Mouse (Mus musculus): ENCODE results near the gene Acot2. TPM values are rescaled to one million over a fixed set of nuclear protein-coding genes. Genes with fewer than 3 reads are reported as not detected.
"Not testable (repeated sequence)": the region's sequence is repeated elsewhere in the genome, so short reads cannot be mapped to it uniquely, and the experiment has no call there.

Acot2 gene
- polyA plus RNA-seq, 1 experiment from 2014 or later, result 22.5 TPM

DNA sequence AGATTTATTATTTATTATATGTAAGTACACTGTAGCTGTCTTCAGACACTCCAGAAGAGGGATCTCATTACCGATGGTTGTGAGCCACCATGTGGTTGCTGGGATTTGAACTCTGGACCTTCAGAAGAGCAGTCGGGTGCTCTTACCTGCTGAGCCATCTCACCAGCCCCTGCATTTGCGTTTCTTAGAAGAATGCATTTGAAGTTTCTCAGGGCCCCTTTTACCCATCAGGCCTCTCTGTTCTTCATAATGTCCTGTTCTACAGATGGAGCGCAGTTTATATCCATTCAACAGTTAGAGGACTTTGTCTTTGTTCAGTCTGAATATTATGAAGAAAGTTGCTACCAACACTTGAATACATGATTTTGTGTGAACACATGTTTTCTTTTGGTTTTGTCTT lies 34.6 kb downstream of the Acot2 start:
- not testable (repeated sequence) for H3K4me1 ChIP-seq (replicated peaks; ENCODE audit: control insufficient read depth, insufficient read depth, low read length); DNase-seq (ENCODE audit: low spot score); H3K9ac ChIP-seq (ENCODE audit: low read depth, low read length); H3K27ac ChIP-seq (ENCODE audit: low read depth, low read length); ATAC-seq (replicated peaks; ENCODE audit: low FRiP score); H3K4me3 ChIP-seq (ENCODE audit: low read depth, low read length); H3K27me3 ChIP-seq (replicated peaks; ENCODE audit: control insufficient read depth, insufficient read depth, low read length); H3K9me3 ChIP-seq (ENCODE audit: control insufficient read depth, low read length); H3K4me2 ChIP-seq; H3K36me3 ChIP-seq (ENCODE audit: control insufficient read depth, insufficient read depth, low read length)
- 91% methylated on average over 4 of the region's 4 CpGs for WGBS

- Histone ChIP-seq H3K9ac (ENCODE audit: low read depth, low read length) (no peak overlapping the region), H3K4me1 (replicated peaks; ENCODE audit: control insufficient read depth, insufficient read depth, low read length) (no peaks in the 10 kb centered on the region), H3K36me3 (ENCODE audit: control insufficient read depth, insufficient read depth, low read length) (no peaks in the 10 kb centered on the region), H3K4me2 (no peak overlapping the region), H3K27me3 (replicated peaks; ENCODE audit: control insufficient read depth, insufficient read depth, low read length) (no peaks in the 10 kb centered on the region), H3K27ac (ENCODE audit: low read depth, low read length) (no peak overlapping the region), H3K9me3 (ENCODE audit: control insufficient read depth, low read length) (no peaks in the 10 kb centered on the region), H3K4me3 (ENCODE audit: low read depth, low read length) (no peak overlapping the region)
- ATAC-seq (replicated peaks; ENCODE audit: low FRiP score), result no peak
- WGBS, result 72% methylated on average over 9 of the region's 9 CpGs
- no peak for DNase-seq (ENCODE audit: low spot score)
These were observed 35.5 kb downstream of the Acot2 start for GRCm38 (mm10) chr12:84023052-84023745.

DNA sequence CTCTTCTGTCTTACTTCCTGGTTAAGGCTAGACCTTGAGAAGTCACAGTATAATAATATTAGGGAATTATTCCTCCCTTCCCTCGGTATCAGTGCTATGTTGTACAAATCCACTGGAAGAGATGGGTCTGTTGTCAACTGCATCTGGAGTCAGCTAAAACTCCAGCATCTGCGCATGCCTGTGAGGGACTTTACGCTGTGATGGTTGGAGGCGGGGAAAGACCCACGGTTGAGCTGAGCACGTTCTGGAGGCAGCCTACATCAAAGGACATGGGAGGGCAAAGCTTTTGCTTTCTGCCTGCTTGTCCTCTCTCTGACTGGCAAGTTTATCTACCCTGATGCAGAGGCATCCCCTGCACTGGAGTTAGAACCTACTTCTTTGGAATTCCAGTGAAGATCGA lies 38.2 kb downstream of the Acot2 start:
- H3K9ac ChIP-seq (ENCODE audit: low read depth, low read length), result no peak overlapping the region
- no peaks in the 10 kb centered on the region for H3K4me1 ChIP-seq (replicated peaks; ENCODE audit: control insufficient read depth, insufficient read depth, low read length)
- no peaks in the 10 kb centered on the region for H3K9me3 ChIP-seq (ENCODE audit: control insufficient read depth, low read length)
- H3K4me2 ChIP-seq, result no peak overlapping the region
- no peaks in the 10 kb centered on the region for H3K36me3 ChIP-seq (ENCODE audit: control insufficient read depth, insufficient read depth, low read length)
- no peaks in the 10 kb centered on the region for H3K27me3 ChIP-seq (replicated peaks; ENCODE audit: control insufficient read depth, insufficient read depth, low read length)
- no peak overlapping the region for H3K27ac ChIP-seq (ENCODE audit: low read depth, low read length)
- WGBS, result 83% methylated on average over 7 of the region's 7 CpGs
- ATAC-seq (replicated peaks; ENCODE audit: low FRiP score) (no peak), DNase-seq (ENCODE audit: low spot score) (no peak)
- H3K4me3 ChIP-seq (ENCODE audit: low read depth, low read length), result no peak overlapping the region

GRCm38 (mm10) chr12:84028328-84028727 lies 40.7 kb downstream of the Acot2 start:
- not testable (repeated sequence) for H3K4me3 ChIP-seq (ENCODE audit: low read depth, low read length); H3K36me3 ChIP-seq (ENCODE audit: control insufficient read depth, insufficient read depth, low read length); H3K9me3 ChIP-seq (ENCODE audit: control insufficient read depth, low read length); ATAC-seq (replicated peaks; ENCODE audit: low FRiP score); H3K4me1 ChIP-seq (replicated peaks; ENCODE audit: control insufficient read depth, insufficient read depth, low read length); H3K4me2 ChIP-seq; H3K9ac ChIP-seq (ENCODE audit: low read depth, low read length); DNase-seq (ENCODE audit: low spot score); H3K27me3 ChIP-seq (replicated peaks; ENCODE audit: control insufficient read depth, insufficient read depth, low read length); H3K27ac ChIP-seq (ENCODE audit: low read depth, low read length)
- 67% methylated on average over 3 of the region's 3 CpGs for WGBS

GRCm38 (mm10) chr12:84029043-84029442 lies 41.4 kb downstream of the Acot2 start:
- not testable (repeated sequence) for H3K27ac ChIP-seq (ENCODE audit: low read depth, low read length); DNase-seq (ENCODE audit: low spot score); H3K36me3 ChIP-seq (ENCODE audit: control insufficient read depth, insufficient read depth, low read length); H3K4me3 ChIP-seq (ENCODE audit: low read depth, low read length); H3K9ac ChIP-seq (ENCODE audit: low read depth, low read length); ATAC-seq (replicated peaks; ENCODE audit: low FRiP score); H3K4me2 ChIP-seq; H3K4me1 ChIP-seq (replicated peaks; ENCODE audit: control insufficient read depth, insufficient read depth, low read length); H3K27me3 ChIP-seq (replicated peaks; ENCODE audit: control insufficient read depth, insufficient read depth, low read length); H3K9me3 ChIP-seq (ENCODE audit: control insufficient read depth, low read length)
- 94% methylated on average over 1 of the region's 1 CpGs for WGBS

- 0 out of 2 replicates have a peak, but pooled peaks have one; percentile 36 for ATAC-seq (replicated peaks; ENCODE audit: low FRiP score)
- no peaks in the 10 kb centered on the region for H3K4me1 ChIP-seq (replicated peaks; ENCODE audit: control insufficient read depth, insufficient read depth, low read length)
- WGBS, result 63% methylated on average over 4 of the region's 4 CpGs
These were observed 43.1 kb downstream of the Acot2 start for GRCm38 (mm10) chr12:84030659-84031332.

GRCm38 (mm10) chr12:84032854-84033253 lies 45.2 kb downstream of the Acot2 start:
- ATAC-seq (replicated peaks; ENCODE audit: low FRiP score) (no peak), DNase-seq (ENCODE audit: low spot score) (no peak)
- H3K27ac ChIP-seq (ENCODE audit: low read depth, low read length), result no peak overlapping the region
- H3K9ac ChIP-seq (ENCODE audit: low read depth, low read length), result no peak overlapping the region
- 75% methylated on average over 4 of the region's 4 CpGs for WGBS
- H3K36me3 ChIP-seq (ENCODE audit: control insufficient read depth, insufficient read depth, low read length), result no peaks in the 10 kb centered on the region
- no peaks in the 10 kb centered on the region for H3K9me3 ChIP-seq (ENCODE audit: control insufficient read depth, low read length)
- no peak overlapping the region for H3K4me2 ChIP-seq
- no peaks in the 10 kb centered on the region; the same call in 1 of the 2 replicates for H3K27me3 ChIP-seq (replicated peaks; ENCODE audit: control insufficient read depth, insufficient read depth, low read length)
- no peaks in the 10 kb centered on the region for H3K4me1 ChIP-seq (replicated peaks; ENCODE audit: control insufficient read depth, insufficient read depth, low read length)
- no peak overlapping the region for H3K4me3 ChIP-seq (ENCODE audit: low read depth, low read length)

More at GRCm38 (mm10) chr12:84030659-84031332, 43.1 kb downstream of the Acot2 start:
- H3K27ac ChIP-seq (ENCODE audit: low read depth, low read length), result no peak overlapping the region
- no peak overlapping the region for H3K4me2 ChIP-seq
- no peak overlapping the region for H3K4me3 ChIP-seq (ENCODE audit: low read depth, low read length)
- H3K9me3 ChIP-seq (ENCODE audit: control insufficient read depth, low read length), result no peaks in the 10 kb centered on the region
- H3K36me3 ChIP-seq (ENCODE audit: control insufficient read depth, insufficient read depth, low read length), result no peaks in the 10 kb centered on the region
- no peak for DNase-seq (ENCODE audit: low spot score)
- H3K9ac ChIP-seq (ENCODE audit: low read depth, low read length), result no peak overlapping the region
- no peaks in the 10 kb centered on the region for H3K27me3 ChIP-seq (replicated peaks; ENCODE audit: control insufficient read depth, insufficient read depth, low read length)

DNA sequence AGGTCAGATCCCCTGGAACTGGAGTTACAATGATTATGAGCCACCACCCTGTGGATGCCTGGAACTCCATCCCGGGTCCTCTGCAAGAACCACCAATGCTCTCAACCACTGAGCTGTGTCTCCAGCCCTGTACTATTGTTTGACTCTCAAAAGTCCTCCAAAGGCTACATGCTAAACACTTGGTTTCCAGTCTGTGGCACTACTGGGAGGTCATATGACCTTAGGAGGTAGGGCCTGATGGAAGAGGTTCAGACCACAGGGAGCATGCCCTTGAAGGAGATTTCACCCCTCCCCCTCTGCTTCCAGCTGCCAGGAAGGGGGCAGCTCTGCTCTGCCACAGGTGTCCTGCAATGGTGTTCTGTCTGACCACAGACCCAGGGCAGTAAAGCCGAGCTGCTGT lies 45.6 kb downstream of the Acot2 start:
- not testable (repeated sequence) for H3K4me1 ChIP-seq (replicated peaks; ENCODE audit: control insufficient read depth, insufficient read depth, low read length); H3K9ac ChIP-seq (ENCODE audit: low read depth, low read length); H3K9me3 ChIP-seq (ENCODE audit: control insufficient read depth, low read length); H3K36me3 ChIP-seq (ENCODE audit: control insufficient read depth, insufficient read depth, low read length); H3K4me3 ChIP-seq (ENCODE audit: low read depth, low read length); H3K27ac ChIP-seq (ENCODE audit: low read depth, low read length); ATAC-seq (replicated peaks; ENCODE audit: low FRiP score); DNase-seq (ENCODE audit: low spot score); H3K27me3 ChIP-seq (replicated peaks; ENCODE audit: control insufficient read depth, insufficient read depth, low read length); H3K4me2 ChIP-seq
- WGBS, result 53% methylated on average over 2 of the region's 2 CpGs

DNA sequence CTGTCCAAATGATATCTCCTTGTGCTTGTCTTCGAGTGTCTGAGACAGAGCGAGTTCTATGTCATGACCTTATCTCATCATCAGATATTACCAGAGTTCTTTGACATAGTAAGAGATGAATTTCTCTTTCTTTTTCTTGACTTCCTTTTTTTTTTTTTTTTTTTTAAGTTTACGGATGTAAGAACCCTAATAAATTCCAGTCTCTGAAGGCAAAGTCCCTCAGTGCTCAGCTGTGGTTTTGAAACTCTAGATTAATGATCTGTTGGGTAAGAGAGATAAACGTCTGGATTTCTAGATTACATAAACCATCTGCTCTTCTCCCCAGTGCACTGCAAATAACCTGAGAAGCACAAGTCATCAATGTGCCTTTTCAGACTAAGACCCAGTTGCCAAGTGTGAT lies 46.4 kb downstream of the Acot2 start:
- 32% methylated on average over 4 of the region's 4 CpGs for WGBS

More for the DNA sequence above, 46.4 kb downstream of the Acot2 start:
- Histone ChIP-seq H3K4me3 (ENCODE audit: low read depth, low read length) (no peak overlapping the region), H3K4me1 (replicated peaks; ENCODE audit: control insufficient read depth, insufficient read depth, low read length) (no peaks in the 10 kb centered on the region), H3K9me3 (ENCODE audit: control insufficient read depth, low read length) (no peaks in the 10 kb centered on the region), H3K27ac (ENCODE audit: low read depth, low read length) (no peak overlapping the region), H3K4me2 (no peak overlapping the region), H3K9ac (ENCODE audit: low read depth, low read length) (no peak overlapping the region), H3K27me3 (replicated peaks; ENCODE audit: control insufficient read depth, insufficient read depth, low read length) (no peaks in the 10 kb centered on the region; the same call in 1 of the 2 replicates), H3K36me3 (ENCODE audit: control insufficient read depth, insufficient read depth, low read length) (no peaks in the 10 kb centered on the region)
- DNase-seq (ENCODE audit: low spot score) (no peak), ATAC-seq (replicated peaks; ENCODE audit: low FRiP score) (no peak)

All from liver, embryonic 11.5 days (tissue).